Mouse (Mus musculus): ENCODE measurements around the gene Dpp9. TPM values are rescaled to one million over a fixed set of nuclear protein-coding genes. Genes with fewer than 3 reads are reported as not detected.

The Dpp9 gene
- polyA plus RNA-seq, 1 experiment from 2014 or later: 32.8 TPM

- peaks cover 38% of the 10 kb centered on the region for H3K4me1 ChIP-seq (replicated peaks)
- ATAC-seq: peak; percentile 91
- WGBS: under 1% methylated on average over 28 of the region's 28 CpGs
These were observed 37.7 kb upstream of the Dpp9 start, which contains the start of gene Fem1a for GRCm38 (mm10) chr17:56256239-56256881. TSS of gene Fem1a (plus strand) at chr17:56256810.

GRCm38 (mm10) chr17:56255863-56256238 lies 37.1 kb upstream of the Dpp9 start:
- Histone ChIP-seq H3K36me3 (peaks cover 13% of the 10 kb centered on the region; the same call in 1 of the 2 replicates), H3K4me2 (replicated peaks) (peak overlapping the region; percentile 96), H3K27me3 (replicated peaks) (no peaks in the 10 kb centered on the region)

More at GRCm38 (mm10) chr17:56256239-56256881, 37.7 kb upstream of the Dpp9 start, which contains the start of gene Fem1a:
- H3K27me3 ChIP-seq (replicated peaks): no peaks in the 10 kb centered on the region
- H3K36me3 ChIP-seq: peaks cover 16% of the 10 kb centered on the region; the same call in 1 of the 2 replicates
- no peaks in the 10 kb centered on the region for H3K9me3 ChIP-seq
- H3K9ac ChIP-seq: peak within 1 kb of the TSS; percentile 60
- H3K4me3 ChIP-seq (replicated peaks): peak within 1 kb of the TSS; percentile 69
- H3K4me2 ChIP-seq (replicated peaks): peak within 1 kb of the TSS; percentile 96
- H3K27ac ChIP-seq: peak within 1 kb of the TSS; percentile 88

GRCm38 (mm10) chr17:56255429-56255828 lies 36.7 kb upstream of the Dpp9 start:
- H3K4me3 ChIP-seq (replicated peaks): peak overlapping the region; percentile 2; the same call in 1 of the 2 replicates
- peak; percentile 4; the same call in 1 of the 2 replicates for ATAC-seq
- H3K27me3 ChIP-seq (replicated peaks): no peaks in the 10 kb centered on the region
- WGBS: 18% methylated on average over 9 of the region's 9 CpGs
- no peaks in the 10 kb centered on the region for H3K9me3 ChIP-seq
- no peak overlapping the region for H3K9ac ChIP-seq
- peak overlapping the region; percentile 46 for H3K4me2 ChIP-seq (replicated peaks)
- H3K4me1 ChIP-seq (replicated peaks): peaks cover 35% of the 10 kb centered on the region
- H3K27ac ChIP-seq: no peak overlapping the region
- H3K36me3 ChIP-seq: peaks cover 12% of the 10 kb centered on the region; the same call in 1 of the 2 replicates

More at GRCm38 (mm10) chr17:56255863-56256238, 37.1 kb upstream of the Dpp9 start:
- under 1% methylated on average over 32 of the region's 32 CpGs for WGBS
- Histone ChIP-seq H3K4me3 (replicated peaks) (peak overlapping the region; percentile 69), H3K4me1 (replicated peaks) (peaks cover 37% of the 10 kb centered on the region), H3K9me3 (no peaks in the 10 kb centered on the region), H3K9ac (peak overlapping the region; percentile 15; the same call in 1 of the 2 replicates), H3K27ac (peak overlapping the region; percentile 88)
- ATAC-seq: peak; percentile 93

GRCm38 (mm10) chr17:56254695-56255094 lies 36.0 kb upstream of the Dpp9 start:
- no peaks in the 10 kb centered on the region for H3K27me3 ChIP-seq (replicated peaks)
- no peak overlapping the region for H3K4me3 ChIP-seq (replicated peaks)
- H3K4me2 ChIP-seq (replicated peaks): no peak overlapping the region
- H3K36me3 ChIP-seq: peaks cover 6% of the 10 kb centered on the region; the same call in 1 of the 2 replicates
- H3K9ac ChIP-seq: no peak overlapping the region
- WGBS: 81% methylated on average over 4 of the region's 4 CpGs
- peaks cover 27% of the 10 kb centered on the region for H3K4me1 ChIP-seq (replicated peaks)
- no peak overlapping the region for H3K27ac ChIP-seq
- no peak for ATAC-seq
- H3K9me3 ChIP-seq: no peaks in the 10 kb centered on the region

GRCm38 (mm10) chr17:56251136-56251829 lies 32.6 kb upstream of the Dpp9 start:
- Histone ChIP-seq H3K4me1 (replicated peaks) (peaks cover 4% of the 10 kb centered on the region; the same call in 1 of the 2 replicates), H3K36me3 (no peaks in the 10 kb centered on the region), H3K9me3 (no peaks in the 10 kb centered on the region), H3K4me2 (replicated peaks) (peak overlapping the region; percentile 22; the same call in 1 of the 2 replicates), H3K4me3 (replicated peaks) (no peak overlapping the region), H3K27me3 (replicated peaks) (no peaks in the 10 kb centered on the region), H3K27ac (no peak overlapping the region; the same call in 1 of the 2 replicates), H3K9ac (no peak overlapping the region)
- 15% methylated on average over 6 of the region's 6 CpGs for WGBS
- no peak for ATAC-seq

GRCm38 (mm10) chr17:56245608-56246007 lies 26.9 kb upstream of the Dpp9 start:
- no peak overlapping the region for H3K4me3 ChIP-seq (replicated peaks)
- ATAC-seq: no peak
- WGBS: 56% methylated on average over 7 of the region's 7 CpGs

GRCm38 (mm10) chr17:56241541-56242401 lies 23.1 kb upstream of the Dpp9 start:
- Histone ChIP-seq H3K36me3 (no peaks in the 10 kb centered on the region), H3K4me1 (replicated peaks) (0 out of 2 replicates have a peak, but pooled peaks cover 2% of the 10 kb centered on the region), H3K27me3 (replicated peaks) (peaks cover 8% of the 10 kb centered on the region; the same call in 1 of the 2 replicates), H3K9ac (no peak overlapping the region), H3K27ac (no peak overlapping the region), H3K9me3 (no peaks in the 10 kb centered on the region), H3K4me3 (replicated peaks) (0 out of 2 replicates have a peak overlapping the region, but pooled peaks have one; percentile 3), H3K4me2 (replicated peaks) (0 out of 2 replicates have a peak overlapping the region, but pooled peaks have one; percentile 4)
- peak; percentile 81 for ATAC-seq
- under 1% methylated on average over 33 of the region's 33 CpGs for WGBS

More at GRCm38 (mm10) chr17:56245608-56246007, 26.9 kb upstream of the Dpp9 start:
- H3K36me3 ChIP-seq: no peaks in the 10 kb centered on the region
- no peaks in the 10 kb centered on the region for H3K9me3 ChIP-seq
- H3K27ac ChIP-seq: no peak overlapping the region
- no peak overlapping the region for H3K9ac ChIP-seq
- 0 out of 2 replicates have a peak, but pooled peaks cover 2% of the 10 kb centered on the region for H3K4me1 ChIP-seq (replicated peaks)
- H3K27me3 ChIP-seq (replicated peaks): peaks cover 4% of the 10 kb centered on the region; the same call in 1 of the 2 replicates
- H3K4me2 ChIP-seq (replicated peaks): no peak overlapping the region

- 0 out of 2 replicates have a peak overlapping the region, but pooled peaks have one; percentile 10 for H3K4me2 ChIP-seq (replicated peaks)
- no peaks in the 10 kb centered on the region for H3K36me3 ChIP-seq
- H3K4me3 ChIP-seq (replicated peaks): no peak overlapping the region
- 2% methylated on average over 14 of the region's 14 CpGs for WGBS
- H3K27ac ChIP-seq: no peak overlapping the region
- H3K4me1 ChIP-seq (replicated peaks): peaks cover 5% of the 10 kb centered on the region; the same call in 1 of the 2 replicates
- H3K9ac ChIP-seq: no peak overlapping the region
- no peaks in the 10 kb centered on the region; the same call in 1 of the 2 replicates for H3K27me3 ChIP-seq (replicated peaks)
- no peaks in the 10 kb centered on the region for H3K9me3 ChIP-seq
- ATAC-seq: peak; percentile 92
These were observed 15.2 kb upstream of the Dpp9 start for GRCm38 (mm10) chr17:56233818-56234469.

- 53% methylated on average over 8 of the region's 8 CpGs for WGBS
- Histone ChIP-seq H3K4me1 (replicated peaks) (peaks cover 5% of the 10 kb centered on the region; the same call in 1 of the 2 replicates), H3K9ac (no peak overlapping the region), H3K4me2 (replicated peaks) (0 out of 2 replicates have a peak overlapping the region, but pooled peaks have one; percentile 10), H3K9me3 (no peaks in the 10 kb centered on the region), H3K27me3 (replicated peaks) (no peaks in the 10 kb centered on the region; the same call in 1 of the 2 replicates), H3K36me3 (no peaks in the 10 kb centered on the region), H3K27ac (no peak overlapping the region), H3K4me3 (replicated peaks) (no peak overlapping the region)
- ATAC-seq: peak; percentile 18; the same call in 1 of the 2 replicates
These were observed 14.7 kb upstream of the Dpp9 start for GRCm38 (mm10) chr17:56233389-56233788.

GRCm38 (mm10) chr17:56229943-56230342 lies 11.2 kb upstream of the Dpp9 start:
- H3K9ac ChIP-seq: no peak overlapping the region
- H3K4me2 ChIP-seq (replicated peaks): no peak overlapping the region
- H3K4me1 ChIP-seq (replicated peaks): peaks cover 5% of the 10 kb centered on the region; the same call in 1 of the 2 replicates
- ATAC-seq: no peak
- no peak overlapping the region for H3K27ac ChIP-seq
- 61% methylated on average over 10 of the region's 10 CpGs for WGBS
- H3K36me3 ChIP-seq: no peaks in the 10 kb centered on the region
- H3K27me3 ChIP-seq (replicated peaks): no peaks in the 10 kb centered on the region
- H3K4me3 ChIP-seq (replicated peaks): no peak overlapping the region
- H3K9me3 ChIP-seq: no peaks in the 10 kb centered on the region

GRCm38 (mm10) chr17:56226566-56226965 lies 7.9 kb upstream of the Dpp9 start:
- Histone ChIP-seq H3K4me2 (replicated peaks) (no peak overlapping the region), H3K9me3 (no peaks in the 10 kb centered on the region), H3K27ac (no peak overlapping the region), H3K27me3 (replicated peaks) (no peaks in the 10 kb centered on the region), H3K4me3 (replicated peaks) (no peak overlapping the region), H3K9ac (no peak overlapping the region), H3K36me3 (no peaks in the 10 kb centered on the region), H3K4me1 (replicated peaks) (no peaks in the 10 kb centered on the region)
- no peak for ATAC-seq
- WGBS: 68% methylated on average over 3 of the region's 3 CpGs

Measured in intestine, embryonic 15.5 days (tissue).